Mouse (Mus musculus): Measurements from ENCODE around the gene Setd1a. TPM values are rescaled to one million over a fixed set of nuclear protein-coding genes. Genes with fewer than 3 reads are reported as not detected.

Setd1a gene
- polyA plus RNA-seq, 1 experiment: 51.7 TPM

- 0 out of 2 replicates have a peak overlapping the region, but pooled peaks have one; percentile 5 for H3K27ac ChIP-seq (ENCODE audit: insufficient read depth, low read length)
- H3K27me3 ChIP-seq (ENCODE audit: control insufficient read depth, insufficient read depth, low read length, poor library complexity, severe bottlenecking): no peaks in the 10 kb centered on the region
- H3K4me3 ChIP-seq (ENCODE audit: low read depth, low read length): peak overlapping the region; percentile 59
- H3K9me3 ChIP-seq (replicated peaks; ENCODE audit: control insufficient read depth, insufficient read depth, low read length, poor library complexity, severe bottlenecking): no peaks in the 10 kb centered on the region
- H3K4me1 ChIP-seq (ENCODE audit: control insufficient read depth, insufficient read depth, low read length): no peaks in the 10 kb centered on the region
- TF ChIP-seq EP300 (IDR thresholded peaks at IDR 0.05; ENCODE audit: insufficient read depth, low read depth, low read length): no peak
- no peak for TF ChIP-seq POLR2A (IDR thresholded peaks at IDR 0.05; ENCODE audit: insufficient read depth, low read length)
- TF ChIP-seq CTCF (IDR thresholded peaks at IDR 0.05; ENCODE audit: low read depth, low read length): no peak
- peaks cover 24% of the 10 kb centered on the region for H3K36me3 ChIP-seq (ENCODE audit: control insufficient read depth, insufficient read depth, low read length, poor library complexity, severe bottlenecking)
- peak overlapping the region; percentile 35; the same call in 1 of the 2 replicates for H3K9ac ChIP-seq (ENCODE audit: low read depth, poor library complexity, severe bottlenecking)
Measured at GRCm38 (mm10) chr7:127801010-127801621, 24.6 kb downstream of the Setd1a start.

- no peak overlapping the region for H3K4me3 ChIP-seq (ENCODE audit: low read depth, low read length)
- H3K36me3 ChIP-seq (ENCODE audit: control insufficient read depth, insufficient read depth, low read length, poor library complexity, severe bottlenecking): peaks cover 14% of the 10 kb centered on the region; the same call in 1 of the 2 replicates
- TF ChIP-seq POLR2A (IDR thresholded peaks at IDR 0.05; ENCODE audit: insufficient read depth, low read length) (no peak), EP300 (IDR thresholded peaks at IDR 0.05; ENCODE audit: insufficient read depth, low read depth, low read length) (no peak), CTCF (IDR thresholded peaks at IDR 0.05; ENCODE audit: low read depth, low read length) (no peak)
Measured at GRCm38 (mm10) chr7:127802313-127802712, 25.8 kb downstream of the Setd1a start.

GRCm38 (mm10) chr7:127808821-127809220, 32.4 kb downstream of the Setd1a start:
- Histone ChIP-seq H3K9ac (ENCODE audit: low read depth, poor library complexity, severe bottlenecking) (no peak overlapping the region), H3K4me3 (ENCODE audit: low read depth, low read length) (no peak overlapping the region), H3K36me3 (ENCODE audit: control insufficient read depth, insufficient read depth, low read length, poor library complexity, severe bottlenecking) (no peaks in the 10 kb centered on the region), H3K9me3 (replicated peaks; ENCODE audit: control insufficient read depth, insufficient read depth, low read length, poor library complexity, severe bottlenecking) (no peaks in the 10 kb centered on the region), H3K27me3 (ENCODE audit: control insufficient read depth, insufficient read depth, low read length, poor library complexity, severe bottlenecking) (no peaks in the 10 kb centered on the region), H3K4me1 (ENCODE audit: control insufficient read depth, insufficient read depth, low read length) (no peaks in the 10 kb centered on the region), H3K27ac (ENCODE audit: insufficient read depth, low read length) (no peak overlapping the region)
- TF ChIP-seq POLR2A (IDR thresholded peaks at IDR 0.05; ENCODE audit: insufficient read depth, low read length) (no peak), CTCF (IDR thresholded peaks at IDR 0.05; ENCODE audit: low read depth, low read length) (no peak)

More at GRCm38 (mm10) chr7:127802313-127802712, 25.8 kb downstream of the Setd1a start:
- Histone ChIP-seq H3K27ac (ENCODE audit: insufficient read depth, low read length) (no peak overlapping the region), H3K9ac (ENCODE audit: low read depth, poor library complexity, severe bottlenecking) (no peak overlapping the region), H3K27me3 (ENCODE audit: control insufficient read depth, insufficient read depth, low read length, poor library complexity, severe bottlenecking) (no peaks in the 10 kb centered on the region), H3K9me3 (replicated peaks; ENCODE audit: control insufficient read depth, insufficient read depth, low read length, poor library complexity, severe bottlenecking) (no peaks in the 10 kb centered on the region), H3K4me1 (ENCODE audit: control insufficient read depth, insufficient read depth, low read length) (no peaks in the 10 kb centered on the region)

- no peaks in the 10 kb centered on the region for H3K36me3 ChIP-seq (ENCODE audit: control insufficient read depth, insufficient read depth, low read length, poor library complexity, severe bottlenecking)
- H3K4me1 ChIP-seq (ENCODE audit: control insufficient read depth, insufficient read depth, low read length): no peaks in the 10 kb centered on the region
- H3K9me3 ChIP-seq (replicated peaks; ENCODE audit: control insufficient read depth, insufficient read depth, low read length, poor library complexity, severe bottlenecking): no peaks in the 10 kb centered on the region
- no peak overlapping the region for H3K9ac ChIP-seq (ENCODE audit: low read depth, poor library complexity, severe bottlenecking)
- no peak overlapping the region for H3K27ac ChIP-seq (ENCODE audit: insufficient read depth, low read length)
- H3K4me3 ChIP-seq (ENCODE audit: low read depth, low read length): no peak overlapping the region
- TF ChIP-seq POLR2A (IDR thresholded peaks at IDR 0.05; ENCODE audit: insufficient read depth, low read length): no peak
- TF ChIP-seq EP300 (IDR thresholded peaks at IDR 0.05; ENCODE audit: insufficient read depth, low read depth, low read length): no peak
- no peak for TF ChIP-seq CTCF (IDR thresholded peaks at IDR 0.05; ENCODE audit: low read depth, low read length)
- H3K27me3 ChIP-seq (ENCODE audit: control insufficient read depth, insufficient read depth, low read length, poor library complexity, severe bottlenecking): no peaks in the 10 kb centered on the region
Measured at GRCm38 (mm10) chr7:127809846-127810245, 33.4 kb downstream of the Setd1a start.

- Histone ChIP-seq H3K9me3 (replicated peaks; ENCODE audit: control insufficient read depth, insufficient read depth, low read length, poor library complexity, severe bottlenecking) (no peaks in the 10 kb centered on the region), H3K4me3 (ENCODE audit: low read depth, low read length) (peak overlapping the region; percentile 51), H3K27ac (ENCODE audit: insufficient read depth, low read length) (no peak overlapping the region), H3K4me1 (ENCODE audit: control insufficient read depth, insufficient read depth, low read length) (no peaks in the 10 kb centered on the region), H3K36me3 (ENCODE audit: control insufficient read depth, insufficient read depth, low read length, poor library complexity, severe bottlenecking) (no peaks in the 10 kb centered on the region), H3K9ac (ENCODE audit: low read depth, poor library complexity, severe bottlenecking) (0 out of 2 replicates have a peak overlapping the region, but pooled peaks have one; percentile 19), H3K27me3 (ENCODE audit: control insufficient read depth, insufficient read depth, low read length, poor library complexity, severe bottlenecking) (no peaks in the 10 kb centered on the region)
- TF ChIP-seq EP300 (IDR thresholded peaks at IDR 0.05; ENCODE audit: insufficient read depth, low read depth, low read length) (no peak), CTCF (IDR thresholded peaks at IDR 0.05; ENCODE audit: low read depth, low read length) (no peak), POLR2A (IDR thresholded peaks at IDR 0.05; ENCODE audit: insufficient read depth, low read length) (no peak)
Measured at GRCm38 (mm10) chr7:127810650-127811049, 34.2 kb downstream of the Setd1a start.

- Histone ChIP-seq H3K27ac (ENCODE audit: insufficient read depth, low read length) (no peak overlapping the region), H3K4me3 (ENCODE audit: low read depth, low read length) (peak overlapping the region; percentile 51), H3K9me3 (replicated peaks; ENCODE audit: control insufficient read depth, insufficient read depth, low read length, poor library complexity, severe bottlenecking) (no peaks in the 10 kb centered on the region), H3K27me3 (ENCODE audit: control insufficient read depth, insufficient read depth, low read length, poor library complexity, severe bottlenecking) (no peaks in the 10 kb centered on the region), H3K4me1 (ENCODE audit: control insufficient read depth, insufficient read depth, low read length) (no peaks in the 10 kb centered on the region), H3K9ac (ENCODE audit: low read depth, poor library complexity, severe bottlenecking) (0 out of 2 replicates have a peak overlapping the region, but pooled peaks have one; percentile 19), H3K36me3 (ENCODE audit: control insufficient read depth, insufficient read depth, low read length, poor library complexity, severe bottlenecking) (no peaks in the 10 kb centered on the region)
- TF ChIP-seq POLR2A (IDR thresholded peaks at IDR 0.05; ENCODE audit: insufficient read depth, low read length): no peak
- TF ChIP-seq CTCF (IDR thresholded peaks at IDR 0.05; ENCODE audit: low read depth, low read length): no peak
- TF ChIP-seq EP300 (IDR thresholded peaks at IDR 0.05; ENCODE audit: insufficient read depth, low read depth, low read length): no peak
Measured at GRCm38 (mm10) chr7:127811240-127811639, 34.8 kb downstream of the Setd1a start.

Measured in ES-Bruce4 (cell line).